Mouse (Mus musculus) forebrain, embryonic 14.5 days (tissue): ENCODE data around the gene Ngp. TPM values are rescaled to one million over a fixed set of nuclear protein-coding genes. Genes with fewer than 3 reads are reported as not detected.
A peak's percentile ranks its signal among the peaks of the same experiment; 100 is the strongest.

Experiments
- ATAC-seq: fragments of 200-750 bp; cut with Nextera tagmentation; 2 replicates; pipeline ENCODE4 v1.8.0; 2017; ENCODE audit warnings: mild to moderate bottlenecking, moderate library complexity
- DNase-seq: peaks from one replicate; pipeline ENCODE4 v3.0.0-alpha.2; 2015; ENCODE audit warnings: low spot score
- H3K27ac ChIP-seq: fragments of 300-500 bp; sonication (generic); 2 replicates; pipeline ENCODE4 v1.5.1; 2014; ENCODE audit warnings: low read depth, mild to moderate bottlenecking, control low read depth, low read length, moderate library complexity
- H3K27me3 ChIP-seq: fragments of 300-500 bp; sonication (generic); replicated peaks from 2 replicates; pipeline ENCODE4 v1.6.1; 2014; ENCODE audit warnings: low read length, control low read depth, mixed read lengths; ENCODE audit not compliant: control insufficient read depth, insufficient read depth
- H3K36me3 ChIP-seq: fragments of 300-500 bp; sonication (generic); 2 replicates; pipeline ENCODE4 v1.6.1; 2014; ENCODE audit warnings: low read length, control low read depth; ENCODE audit not compliant: control insufficient read depth, insufficient read depth
- H3K4me1 ChIP-seq: fragments of 300-500 bp; sonication (generic); 2 replicates; pipeline ENCODE4 v1.6.1; 2014; ENCODE audit warnings: antibody characterized with exemption, low read length, control low read depth; ENCODE audit not compliant: control insufficient read depth, insufficient read depth
- H3K4me2 ChIP-seq: fragments of 300-500 bp; sonication (generic); 2 replicates; pipeline ENCODE4 v1.6.1; 2014; ENCODE audit warnings: mild to moderate bottlenecking, control low read depth, low read length
- H3K4me3 ChIP-seq: fragments of 300-500 bp; sonication (generic); 2 replicates; pipeline ENCODE4 v1.5.1; 2014; ENCODE audit warnings: low read depth, low read length, control low read depth
- H3K9ac ChIP-seq: fragments of 300-500 bp; sonication (generic); 2 replicates; pipeline ENCODE4 v1.6.1; 2014; ENCODE audit warnings: mild to moderate bottlenecking, low read length, control low read depth, moderate library complexity
- H3K9me3 ChIP-seq: fragments of 300-500 bp; sonication (generic); replicated peaks from 2 replicates; pipeline ENCODE4 v1.6.1; 2016; ENCODE audit warnings: low read length, control low read depth, mixed read lengths; ENCODE audit not compliant: control insufficient read depth
- WGBS: fragments of 180-500 bp; shearing (Covaris S2); extraction: QIAGEN DNeasy Blood & Tissue Kit; methylation state at CpG from one replicate; pipeline ENCODE4 v1.1.7; 2014; 5-methylcytosine and 5-hydroxymethylcytosine counted together
- polyA plus RNA-seq: library from polyadenylated mRNA; unstranded; fragments of >200 nt; fragmentation: Nextera tagmentation; extraction: Ambion mirVana; gene quantifications from 2 replicates; pipeline ENCODE4 v1.2.1, GENCODE M21; 2014

Gene Ngp
- polyA plus RNA-seq, 1 experiment from 2014 or later, result 0.61 TPM

- WGBS, result 27% methylated on average over 11 of the region's 11 CpGs
- ATAC-seq (peak; percentile 88), DNase-seq (peak; percentile 94)
- Histone ChIP-seq H3K9me3 (no peaks in the 10 kb centered on the region), H3K4me1 (no peaks in the 10 kb centered on the region), H3K27ac (no peak overlapping the region), H3K9ac (no peak overlapping the region), H3K4me2 (no peak overlapping the region), H3K36me3 (peaks cover 6% of the 10 kb centered on the region; the same call in 1 of the 2 replicates), H3K4me3 (no peak overlapping the region), H3K27me3 (no peaks in the 10 kb centered on the region)
Observed at GRCm38 (mm10) chr9:110448857-110449617, 29.5 kb downstream of the Ngp start.

- no peak overlapping the region for H3K4me3 ChIP-seq
- H3K27me3 ChIP-seq, result no peaks in the 10 kb centered on the region
- H3K27ac ChIP-seq, result no peak overlapping the region
- H3K36me3 ChIP-seq, result peaks cover 6% of the 10 kb centered on the region; the same call in 1 of the 2 replicates
- no peak overlapping the region for H3K4me2 ChIP-seq
- WGBS, result 87% methylated on average over 3 of the region's 3 CpGs
- H3K9me3 ChIP-seq, result no peaks in the 10 kb centered on the region
- no peaks in the 10 kb centered on the region for H3K4me1 ChIP-seq
- H3K9ac ChIP-seq, result no peak overlapping the region
- no peak for DNase-seq
- no peak for ATAC-seq
Observed at GRCm38 (mm10) chr9:110452523-110452922, 33.0 kb downstream of the Ngp start.

GRCm38 (mm10) chr9:110457926-110458325 lies 38.4 kb downstream of the Ngp start:
- DNase-seq (no peak), ATAC-seq (no peak)
- Histone ChIP-seq H3K9ac (no peak overlapping the region), H3K4me1 (no peaks in the 10 kb centered on the region), H3K9me3 (no peaks in the 10 kb centered on the region), H3K36me3 (0 out of 2 replicates have a peak, but pooled peaks cover 2% of the 10 kb centered on the region), H3K4me2 (no peak overlapping the region), H3K27me3 (no peaks in the 10 kb centered on the region), H3K27ac (no peak overlapping the region), H3K4me3 (no peak overlapping the region)
- WGBS, result 85% methylated on average over 3 of the region's 3 CpGs

DNA sequence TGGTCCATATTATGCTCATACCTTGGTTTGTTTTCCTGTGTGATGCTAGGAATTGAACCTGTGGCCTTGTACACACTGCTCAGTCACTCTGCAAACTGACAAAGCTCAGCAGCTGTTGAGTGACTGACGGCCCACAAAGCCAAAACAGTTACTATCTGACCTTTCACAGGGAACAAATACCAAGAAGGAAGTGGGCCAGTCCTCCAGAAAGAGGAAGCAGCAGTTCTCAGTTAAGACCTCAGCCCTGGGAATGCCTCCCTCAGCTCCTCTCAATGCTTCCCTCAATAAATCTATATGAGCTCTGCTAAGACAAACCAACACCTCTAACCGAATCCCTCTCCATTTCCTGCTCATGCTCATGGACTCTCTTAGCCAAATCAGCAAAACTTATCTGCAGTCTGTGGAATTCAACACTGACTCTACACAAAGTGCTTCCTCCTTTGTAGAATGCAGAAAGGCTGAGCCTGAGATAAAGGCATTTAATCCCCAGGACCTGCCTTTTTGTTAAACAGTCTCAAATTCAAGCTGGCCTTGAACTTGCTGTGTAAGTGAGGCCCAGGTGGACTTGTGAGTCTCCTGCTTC lies 39.7 kb downstream of the Ngp start:
- Histone ChIP-seq H3K9me3 (no peaks in the 10 kb centered on the region), H3K36me3 (no peaks in the 10 kb centered on the region), H3K4me1 (no peaks in the 10 kb centered on the region), H3K9ac (no peak overlapping the region), H3K4me2 (no peak overlapping the region), H3K27ac (no peak overlapping the region), H3K4me3 (no peak overlapping the region), H3K27me3 (no peaks in the 10 kb centered on the region)
- ATAC-seq, result no peak
- no peak for DNase-seq
- 82% methylated on average over 2 of the region's 2 CpGs for WGBS

- Histone ChIP-seq H3K9ac (no peak overlapping the region), H3K4me1 (no peaks in the 10 kb centered on the region), H3K9me3 (no peaks in the 10 kb centered on the region), H3K4me3 (no peak overlapping the region), H3K4me2 (no peak overlapping the region), H3K27ac (no peak overlapping the region), H3K36me3 (no peaks in the 10 kb centered on the region), H3K27me3 (no peaks in the 10 kb centered on the region)
- no peak for DNase-seq
- 92% methylated on average over 18 of the region's 18 CpGs for WGBS
- no peak for ATAC-seq
Observed at GRCm38 (mm10) chr9:110460884-110461815, 41.6 kb downstream of the Ngp start.

DNA sequence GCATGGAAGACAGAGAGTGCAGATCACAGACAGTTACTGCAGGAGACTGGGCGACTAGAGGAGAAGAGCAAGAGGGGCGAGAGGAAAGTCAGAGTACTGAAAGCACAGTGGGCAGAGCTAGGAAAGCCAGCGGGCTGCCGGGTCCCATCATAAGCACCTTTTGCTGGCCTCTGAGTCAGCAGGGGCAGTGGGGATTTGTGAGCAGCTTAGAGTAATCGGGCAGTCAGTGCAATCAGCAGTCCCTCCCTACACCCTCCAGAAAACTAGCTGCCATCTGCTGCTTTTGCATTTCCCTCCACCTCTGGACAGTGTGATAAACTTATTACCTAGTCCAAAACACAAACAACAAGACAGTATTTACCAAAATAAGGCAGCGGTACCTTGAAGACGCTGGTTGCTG lies 42.8 kb downstream of the Ngp start:
- H3K9ac ChIP-seq, result no peak overlapping the region
- no peaks in the 10 kb centered on the region for H3K9me3 ChIP-seq
- H3K36me3 ChIP-seq, result no peaks in the 10 kb centered on the region
- no peak overlapping the region for H3K4me3 ChIP-seq
- H3K27ac ChIP-seq, result no peak overlapping the region
- DNase-seq, result no peak
- no peaks in the 10 kb centered on the region for H3K4me1 ChIP-seq
- H3K4me2 ChIP-seq, result no peak overlapping the region
- 77% methylated on average over 7 of the region's 7 CpGs for WGBS
- ATAC-seq, result no peak
- no peaks in the 10 kb centered on the region for H3K27me3 ChIP-seq

DNA sequence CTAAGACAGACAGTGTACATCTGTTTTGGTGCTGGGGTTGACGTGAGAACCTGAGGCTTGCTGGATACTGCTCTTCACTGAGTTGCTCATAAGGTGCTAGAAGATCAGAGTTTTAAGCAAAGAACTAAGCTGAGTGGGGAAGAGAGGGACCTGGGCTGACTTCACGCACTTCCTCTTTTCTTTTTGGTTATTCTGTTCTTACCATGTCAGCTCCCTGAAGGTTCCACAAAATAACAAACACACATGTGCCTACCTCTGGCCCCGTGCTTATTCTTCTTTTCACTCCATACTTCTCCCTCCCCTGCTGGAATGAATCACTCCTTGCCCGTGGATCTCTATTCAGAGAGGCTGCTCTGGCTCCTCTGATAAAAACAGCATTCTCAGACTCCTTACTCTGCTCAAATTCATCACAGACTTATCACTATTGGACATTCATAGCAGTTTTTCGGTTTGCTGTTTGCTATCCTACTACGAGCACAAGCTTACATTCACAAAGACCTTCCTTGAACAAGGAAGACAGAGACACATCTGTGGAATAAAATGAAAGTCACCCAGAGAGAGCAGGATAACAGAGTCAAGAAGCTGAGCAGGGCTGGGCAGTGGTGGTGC lies 44.5 kb downstream of the Ngp start:
- WGBS, result 93% methylated on average over 6 of the region's 6 CpGs
- Histone ChIP-seq H3K36me3 (no peaks in the 10 kb centered on the region), H3K4me2 (no peak overlapping the region), H3K9ac (no peak overlapping the region), H3K27me3 (no peaks in the 10 kb centered on the region), H3K9me3 (no peaks in the 10 kb centered on the region), H3K27ac (no peak overlapping the region), H3K4me3 (no peak overlapping the region), H3K4me1 (no peaks in the 10 kb centered on the region)
- ATAC-seq (no peak), DNase-seq (no peak)

- WGBS, result 92% methylated on average over 6 of the region's 6 CpGs
- no peaks in the 10 kb centered on the region for H3K4me1 ChIP-seq
- no peak overlapping the region for H3K9ac ChIP-seq
- no peaks in the 10 kb centered on the region for H3K36me3 ChIP-seq
- H3K4me3 ChIP-seq, result no peak overlapping the region
- no peak overlapping the region for H3K27ac ChIP-seq
- no peaks in the 10 kb centered on the region for H3K27me3 ChIP-seq
- no peak overlapping the region for H3K4me2 ChIP-seq
- DNase-seq, result no peak
- ATAC-seq, result no peak
- no peaks in the 10 kb centered on the region for H3K9me3 ChIP-seq
Observed at GRCm38 (mm10) chr9:110465336-110465735, 45.8 kb downstream of the Ngp start.
